Mouse (Mus musculus): ENCODE measurements at regions not wholly inside any gene's neighbourhood (a gene's known extent, or its start where the extent isn't known, plus 50 kb on each side); places are given as distances from the start of the nearest gene placed in this dataset.
A peak's percentile ranks its signal among the peaks of the same experiment; 100 is the strongest.

DNA sequence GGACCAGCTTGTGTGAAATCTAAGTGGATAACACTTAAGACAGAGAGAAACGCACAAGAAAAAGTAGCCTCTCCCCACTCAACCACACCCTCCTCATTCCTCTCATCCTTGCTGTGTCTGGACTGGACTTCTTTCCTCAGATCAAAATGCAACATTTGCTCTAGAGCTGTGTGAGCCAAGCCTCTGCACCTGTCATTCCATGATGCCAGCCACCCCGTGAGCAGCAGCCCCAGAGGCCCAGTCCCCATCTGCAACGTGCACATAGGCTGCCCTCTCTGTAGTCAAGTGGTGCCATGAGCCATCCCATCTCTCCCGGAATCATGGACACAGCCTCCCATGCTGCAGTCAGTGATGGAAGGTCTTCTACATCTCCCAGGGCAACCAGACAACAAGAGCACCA is 55.1 kb upstream of the Gpc1 start:
- no peaks in the 10 kb centered on the region for H3K9me3 ChIP-seq
- peaks cover 31% of the 10 kb centered on the region for H3K4me1 ChIP-seq
- H3K4me3 ChIP-seq (replicated peaks), result no peak overlapping the region
- no peak overlapping the region for H3K9ac ChIP-seq
- H3K27ac ChIP-seq, result no peak overlapping the region
- ATAC-seq (ENCODE audit: low FRiP score), result no peak
- H3K4me2 ChIP-seq, result no peak overlapping the region
- H3K27me3 ChIP-seq, result no peaks in the 10 kb centered on the region; the same call in 1 of the 2 replicates
- 86% methylated on average over 4 of the region's 4 CpGs for WGBS
- no peaks in the 10 kb centered on the region for H3K36me3 ChIP-seq (replicated peaks)

DNA sequence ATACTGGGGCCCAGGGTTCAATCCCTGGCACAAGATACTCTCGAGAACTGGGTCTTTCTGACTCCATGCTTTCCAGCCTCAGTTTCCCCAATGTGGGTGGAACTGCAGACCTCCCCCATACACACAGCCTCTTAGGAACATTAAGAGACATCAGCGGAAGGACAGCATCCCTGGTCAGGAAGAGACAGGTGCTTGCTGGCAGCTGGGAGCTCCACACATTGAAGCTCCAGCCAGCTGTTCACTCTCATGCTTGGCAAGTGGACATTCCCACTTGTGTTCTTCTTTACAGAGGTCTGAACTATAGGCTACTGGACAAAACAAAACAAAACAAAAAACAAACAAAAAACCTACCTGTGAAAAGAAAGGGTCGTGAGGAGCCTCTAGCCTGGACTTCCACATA is 55.5 kb upstream of the Gpc1 start:
- peaks cover 31% of the 10 kb centered on the region for H3K4me1 ChIP-seq
- ATAC-seq (ENCODE audit: low FRiP score), result no peak
- no peaks in the 10 kb centered on the region; the same call in 1 of the 2 replicates for H3K27me3 ChIP-seq
- H3K4me3 ChIP-seq (replicated peaks), result no peak overlapping the region
- WGBS, result 83% methylated on average over 3 of the region's 3 CpGs
- H3K4me2 ChIP-seq, result no peak overlapping the region
- no peak overlapping the region for H3K9ac ChIP-seq
- H3K36me3 ChIP-seq (replicated peaks), result no peaks in the 10 kb centered on the region
- no peaks in the 10 kb centered on the region for H3K9me3 ChIP-seq
- H3K27ac ChIP-seq, result no peak overlapping the region

DNA sequence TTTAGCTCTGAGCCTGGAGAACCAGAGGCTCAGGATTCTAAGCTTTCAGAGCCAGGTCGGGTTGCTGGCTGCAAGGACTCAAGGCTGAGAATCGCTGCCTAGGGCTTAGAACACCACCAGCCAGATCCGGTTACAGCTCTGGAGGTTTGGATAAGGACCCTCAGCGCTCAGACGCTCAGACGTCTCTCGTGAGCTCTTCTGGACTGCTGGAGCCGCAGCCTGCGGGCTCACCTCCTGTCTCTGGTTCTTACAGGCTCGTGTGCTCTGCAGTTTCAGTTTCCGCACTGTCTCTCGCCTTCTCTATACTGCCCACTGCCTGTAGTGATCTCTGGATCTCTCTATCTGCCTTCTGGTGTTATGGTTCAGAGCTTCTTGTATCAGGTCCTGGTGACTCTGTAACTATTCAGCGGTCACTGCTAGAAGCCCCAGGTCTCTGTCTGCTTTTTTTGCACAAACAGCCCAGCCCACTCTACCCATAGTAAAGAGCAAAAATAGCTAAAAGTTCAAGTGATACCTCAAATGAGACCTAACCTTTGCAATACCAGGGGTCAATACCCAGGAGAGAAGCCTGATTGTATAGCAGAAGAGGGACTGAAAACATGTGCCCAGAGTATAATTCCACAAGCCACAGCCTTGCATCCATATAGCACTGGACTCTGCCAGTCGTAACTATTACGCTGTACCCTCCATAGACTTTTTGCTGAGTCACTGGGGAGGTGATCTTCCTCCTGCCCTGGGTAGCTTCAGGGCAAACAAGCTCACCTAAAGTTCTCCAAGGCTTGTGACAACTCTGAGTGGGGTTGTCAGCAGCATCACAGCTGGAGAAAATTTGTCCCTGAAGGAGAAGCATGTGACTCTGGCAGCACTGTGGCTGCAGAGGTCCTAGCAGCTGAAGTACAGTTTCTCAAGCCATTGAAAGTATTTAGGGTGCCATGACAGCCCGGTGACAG is 56.4 kb upstream of the Gpc1 start:
- no peaks in the 10 kb centered on the region for H3K9me3 ChIP-seq
- 0 out of 2 replicates have a peak overlapping the region, but pooled peaks have one; percentile 19 for H3K4me2 ChIP-seq
- no peak overlapping the region; the same call in 1 of the 2 replicates for H3K9ac ChIP-seq
- WGBS, result 43% methylated on average over 16 of the region's 16 CpGs
- H3K36me3 ChIP-seq (replicated peaks), result no peaks in the 10 kb centered on the region
- no peak overlapping the region for H3K27ac ChIP-seq
- no peaks in the 10 kb centered on the region; the same call in 1 of the 2 replicates for H3K27me3 ChIP-seq
- no peak overlapping the region for H3K4me3 ChIP-seq (replicated peaks)
- H3K4me1 ChIP-seq, result peaks cover 34% of the 10 kb centered on the region
- ATAC-seq (ENCODE audit: low FRiP score), result no peak

DNA sequence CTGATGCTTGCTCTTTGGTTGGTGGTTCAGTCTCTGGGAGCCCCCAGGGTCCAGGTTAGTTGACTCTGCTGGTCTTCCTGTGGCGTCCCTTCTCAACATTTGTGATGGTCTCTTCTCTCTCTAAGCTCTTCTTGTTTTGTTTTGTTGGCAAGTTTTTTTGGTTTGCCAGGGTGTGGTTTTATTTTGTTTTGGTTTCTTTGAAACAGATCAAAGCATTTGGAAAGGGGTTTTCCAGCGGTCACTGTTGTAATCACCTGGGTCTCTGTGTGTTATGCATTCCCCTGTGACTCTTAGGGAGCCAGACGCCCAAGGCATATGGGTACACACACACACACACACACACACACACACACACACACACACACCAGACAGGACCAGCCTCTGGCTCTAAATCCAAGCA is 57.4 kb upstream of the Gpc1 start:
- H3K4me2 ChIP-seq, result 0 out of 2 replicates have a peak overlapping the region, but pooled peaks have one; percentile 19
- no peaks in the 10 kb centered on the region for H3K9me3 ChIP-seq
- no peaks in the 10 kb centered on the region for H3K36me3 ChIP-seq (replicated peaks)
- peaks cover 44% of the 10 kb centered on the region for H3K4me1 ChIP-seq
- WGBS, result 81% methylated on average over 3 of the region's 3 CpGs
- no peaks in the 10 kb centered on the region; the same call in 1 of the 2 replicates for H3K27me3 ChIP-seq
- no peak overlapping the region for H3K9ac ChIP-seq
- no peak overlapping the region for H3K4me3 ChIP-seq (replicated peaks)
- H3K27ac ChIP-seq, result no peak overlapping the region
- ATAC-seq (ENCODE audit: low FRiP score), result no peak

DNA sequence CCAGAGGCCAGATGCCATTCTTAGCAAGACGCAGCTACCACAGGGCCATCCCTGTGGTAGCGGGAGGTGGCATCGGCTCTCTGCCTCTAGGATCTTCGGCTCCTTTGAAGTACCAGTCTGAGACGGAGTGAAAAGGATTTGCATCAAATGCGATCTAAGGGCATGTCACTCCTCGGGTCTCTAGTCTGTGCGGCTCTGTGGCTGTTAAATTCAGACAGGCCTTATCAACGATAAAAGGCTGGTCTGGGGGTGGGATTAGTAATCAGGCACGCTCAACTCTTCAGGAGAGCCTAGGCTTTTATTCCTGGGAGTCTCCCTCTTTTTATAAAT is 58.7 kb upstream of the Gpc1 start:
- Histone ChIP-seq H3K4me3 (replicated peaks) (no peak overlapping the region), H3K27ac (no peak overlapping the region), H3K4me2 (no peak overlapping the region), H3K36me3 (replicated peaks) (no peaks in the 10 kb centered on the region), H3K27me3 (no peaks in the 10 kb centered on the region; the same call in 1 of the 2 replicates), H3K9me3 (no peaks in the 10 kb centered on the region), H3K9ac (no peak overlapping the region), H3K4me1 (peaks cover 45% of the 10 kb centered on the region)
- ATAC-seq (ENCODE audit: low FRiP score), result peak; percentile 25; the same call in 1 of the 2 replicates
- WGBS, result 40% methylated on average over 10 of the region's 10 CpGs

DNA sequence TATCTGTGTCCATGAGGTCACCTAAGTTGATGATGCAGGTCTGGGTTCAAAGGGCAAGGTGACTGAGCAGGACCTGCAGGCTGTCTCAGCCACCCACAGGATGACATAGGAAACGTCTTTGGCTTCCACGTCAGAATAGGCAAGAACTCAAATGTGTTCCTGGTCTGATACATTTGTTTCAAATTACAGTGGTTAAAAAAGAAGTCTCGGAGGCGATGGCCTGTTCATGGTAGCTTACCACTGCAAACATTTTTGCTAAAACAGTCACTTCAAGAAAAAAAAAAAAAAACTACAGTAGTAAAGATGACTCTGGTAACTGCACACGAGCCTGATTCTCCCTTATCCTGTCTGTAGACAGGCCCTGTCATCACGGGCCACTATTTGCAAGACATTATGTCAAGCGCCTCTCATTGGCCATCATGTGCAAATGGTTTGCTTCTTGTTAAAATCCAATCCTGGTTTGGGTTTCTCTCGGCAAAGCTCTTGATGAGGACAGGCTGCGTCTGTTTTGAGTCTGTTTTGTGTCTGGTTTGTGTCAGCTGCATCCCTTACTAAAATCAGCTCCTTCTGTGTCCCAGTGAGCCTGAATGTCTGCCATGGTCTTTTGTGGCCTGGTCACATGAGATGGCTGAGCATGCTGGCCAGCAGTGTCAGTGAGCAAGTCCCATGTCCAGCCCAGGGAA is 59.2 kb upstream of the Gpc1 start:
- no peak overlapping the region for H3K27ac ChIP-seq
- ATAC-seq (ENCODE audit: low FRiP score), result no peak

DNA sequence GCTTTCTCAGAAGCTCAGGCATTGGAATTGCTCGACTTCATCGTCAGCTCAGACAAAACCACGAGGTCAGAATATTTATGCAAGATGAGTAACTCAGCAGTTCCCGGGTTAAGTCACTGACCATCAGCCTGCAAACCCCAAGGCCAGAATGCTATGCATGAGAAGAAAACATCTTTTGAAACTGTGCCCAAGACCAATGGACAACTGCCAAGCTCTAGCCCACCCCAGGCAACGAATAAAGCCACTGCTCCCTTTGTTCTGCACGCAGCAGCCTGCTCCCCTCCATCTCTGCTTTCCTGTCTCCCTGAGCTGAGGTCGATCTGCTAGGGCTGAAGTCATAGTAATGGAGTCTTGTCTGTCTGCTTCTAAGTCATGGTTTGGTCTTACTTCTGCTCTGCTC is 61.7 kb upstream of the Gpc1 start:
- Histone ChIP-seq H3K9ac (no peak overlapping the region), H3K27ac (peak overlapping the region; percentile 37; the same call in 1 of the 2 replicates), H3K9me3 (no peaks in the 10 kb centered on the region), H3K27me3 (no peaks in the 10 kb centered on the region; the same call in 1 of the 2 replicates), H3K4me2 (no peak overlapping the region), H3K4me3 (replicated peaks) (no peak overlapping the region), H3K36me3 (replicated peaks) (no peaks in the 10 kb centered on the region), H3K4me1 (peaks cover 39% of the 10 kb centered on the region)
- no peak for ATAC-seq (ENCODE audit: low FRiP score)
- 58% methylated on average over 7 of the region's 7 CpGs for WGBS

More for the DNA sequence above, 59.2 kb upstream of the Gpc1 start:
- Histone ChIP-seq H3K9me3 (no peaks in the 10 kb centered on the region), H3K4me1 (peaks cover 45% of the 10 kb centered on the region), H3K4me3 (replicated peaks) (no peak overlapping the region), H3K27me3 (no peaks in the 10 kb centered on the region; the same call in 1 of the 2 replicates), H3K36me3 (replicated peaks) (no peaks in the 10 kb centered on the region), H3K4me2 (no peak overlapping the region), H3K9ac (no peak overlapping the region)
- WGBS, result 71% methylated on average over 9 of the region's 9 CpGs

DNA sequence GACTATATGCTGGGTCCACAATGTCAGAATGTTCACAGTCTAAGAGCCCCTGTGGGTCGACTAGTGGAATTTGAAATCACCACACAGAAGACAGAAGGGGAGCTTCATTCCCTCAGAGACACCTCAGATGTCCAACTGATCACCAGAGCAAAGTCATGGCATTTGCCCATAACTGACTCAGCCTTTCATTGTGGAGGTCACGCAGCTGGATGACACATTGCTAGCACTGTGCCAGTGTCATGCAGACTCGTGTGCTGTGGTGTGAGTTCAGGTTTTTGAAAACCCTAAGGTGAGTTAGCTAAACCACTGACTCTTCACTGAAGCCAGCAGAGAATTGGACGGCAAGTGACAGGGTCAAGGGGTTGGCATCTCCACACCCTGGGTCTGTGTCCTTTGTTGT is 62.3 kb upstream of the Gpc1 start:
- Histone ChIP-seq H3K4me3 (replicated peaks) (no peak overlapping the region), H3K27me3 (no peaks in the 10 kb centered on the region; the same call in 1 of the 2 replicates), H3K27ac (0 out of 2 replicates have a peak overlapping the region, but pooled peaks have one; percentile 31), H3K9ac (no peak overlapping the region), H3K9me3 (no peaks in the 10 kb centered on the region), H3K4me1 (peaks cover 34% of the 10 kb centered on the region), H3K36me3 (replicated peaks) (no peaks in the 10 kb centered on the region), H3K4me2 (no peak overlapping the region)
- ATAC-seq (ENCODE audit: low FRiP score), result no peak
- 80% methylated on average over 4 of the region's 4 CpGs for WGBS

DNA sequence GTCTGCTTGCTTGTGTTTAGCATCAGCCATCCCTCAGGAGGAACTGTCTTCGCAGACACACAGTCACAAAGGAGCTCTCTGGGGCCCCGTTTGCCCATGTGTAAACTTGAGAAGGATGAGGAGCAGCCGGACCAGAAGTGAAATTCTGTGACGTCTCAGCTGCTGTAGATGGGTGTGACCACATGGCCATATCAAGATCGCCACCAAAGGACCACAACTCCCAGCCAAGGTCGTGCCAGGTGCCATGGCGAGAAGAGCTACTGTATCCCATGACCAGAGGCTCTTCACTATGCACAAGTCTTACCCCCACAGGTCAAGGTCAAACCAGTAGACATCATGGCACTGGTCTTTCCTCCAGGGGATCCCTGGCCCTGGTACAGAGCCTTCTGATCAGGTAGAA is 64.9 kb upstream of the Gpc1 start:
- Histone ChIP-seq H3K27me3 (no peaks in the 10 kb centered on the region), H3K9ac (no peak overlapping the region), H3K27ac (no peak overlapping the region), H3K4me1 (peaks cover 21% of the 10 kb centered on the region), H3K4me2 (no peak overlapping the region), H3K36me3 (replicated peaks) (no peaks in the 10 kb centered on the region), H3K4me3 (replicated peaks) (no peak overlapping the region), H3K9me3 (no peaks in the 10 kb centered on the region)
- 88% methylated on average over 7 of the region's 7 CpGs for WGBS
- no peak for ATAC-seq (ENCODE audit: low FRiP score)

DNA sequence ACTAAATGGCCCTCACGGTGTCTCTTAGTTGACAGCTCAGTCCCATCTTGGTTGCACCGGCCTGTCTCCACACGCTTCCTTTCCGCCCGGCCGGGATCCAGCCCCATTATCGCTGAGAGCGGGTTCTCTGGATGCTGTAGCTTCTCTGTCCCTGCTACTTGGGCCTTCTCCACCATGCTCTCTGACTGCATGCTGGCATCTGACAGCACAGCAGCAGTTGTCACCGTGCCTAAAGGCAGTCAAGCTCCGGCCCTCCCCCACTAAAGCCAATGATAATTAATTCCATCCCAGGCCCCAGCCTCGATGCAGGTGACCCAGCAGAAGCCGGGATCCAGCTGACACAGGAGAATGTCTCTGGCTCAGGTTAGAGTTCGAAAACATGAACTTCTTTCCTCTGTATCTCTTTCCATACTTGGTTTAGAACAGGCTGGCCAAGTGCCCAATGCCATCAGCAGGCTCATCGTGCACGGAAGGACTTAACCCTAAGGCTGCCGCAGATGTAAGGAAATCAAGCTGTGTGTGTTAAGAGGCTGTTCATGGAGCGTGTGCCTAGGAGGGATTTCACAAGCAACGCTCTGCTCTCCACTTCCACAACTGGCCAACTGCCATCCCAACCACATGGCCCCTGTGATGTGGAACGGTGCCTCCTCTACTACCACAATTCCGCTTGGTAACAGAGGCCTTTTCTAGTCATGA is 76.5 kb upstream of the Gpc1 start:
- H3K36me3 ChIP-seq (replicated peaks), result no peaks in the 10 kb centered on the region
- H3K27ac ChIP-seq, result no peak overlapping the region
- H3K4me3 ChIP-seq (replicated peaks), result no peak overlapping the region
- no peaks in the 10 kb centered on the region for H3K9me3 ChIP-seq
- no peaks in the 10 kb centered on the region for H3K27me3 ChIP-seq
- WGBS, result 73% methylated on average over 20 of the region's 20 CpGs
- peaks cover 19% of the 10 kb centered on the region for H3K4me1 ChIP-seq
- ATAC-seq (ENCODE audit: low FRiP score), result no peak
- no peak overlapping the region for H3K9ac ChIP-seq
- H3K4me2 ChIP-seq, result no peak overlapping the region

DNA sequence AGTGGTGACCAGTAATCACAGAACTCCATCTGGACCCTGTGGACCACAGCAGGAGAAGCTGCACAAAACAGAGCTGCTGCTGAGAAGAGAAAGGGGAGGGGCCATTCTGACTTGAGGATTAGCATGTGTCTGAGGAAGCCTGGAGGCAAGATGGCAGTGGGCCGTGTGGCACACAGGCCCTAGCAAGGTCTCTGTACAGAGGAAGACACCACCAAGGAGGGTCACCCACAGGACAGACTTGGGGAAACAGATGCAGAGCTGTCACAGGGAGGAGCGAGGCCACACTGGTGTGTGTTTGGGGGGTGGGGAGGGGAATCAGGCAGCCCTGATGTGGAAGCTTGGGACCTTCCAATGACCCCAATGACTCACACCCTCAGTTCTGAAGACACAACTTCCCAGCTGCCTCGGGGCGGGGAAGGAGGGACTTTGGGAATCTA is 79.7 kb upstream of the Gpc1 start:
- Histone ChIP-seq H3K27ac (no peak overlapping the region), H3K4me2 (no peak overlapping the region), H3K4me3 (replicated peaks) (no peak overlapping the region), H3K27me3 (no peaks in the 10 kb centered on the region), H3K9ac (no peak overlapping the region), H3K4me1 (peaks cover 19% of the 10 kb centered on the region), H3K36me3 (replicated peaks) (no peaks in the 10 kb centered on the region), H3K9me3 (no peaks in the 10 kb centered on the region)
- WGBS, result 58% methylated on average over 4 of the region's 4 CpGs
- ATAC-seq (ENCODE audit: low FRiP score), result no peak

DNA sequence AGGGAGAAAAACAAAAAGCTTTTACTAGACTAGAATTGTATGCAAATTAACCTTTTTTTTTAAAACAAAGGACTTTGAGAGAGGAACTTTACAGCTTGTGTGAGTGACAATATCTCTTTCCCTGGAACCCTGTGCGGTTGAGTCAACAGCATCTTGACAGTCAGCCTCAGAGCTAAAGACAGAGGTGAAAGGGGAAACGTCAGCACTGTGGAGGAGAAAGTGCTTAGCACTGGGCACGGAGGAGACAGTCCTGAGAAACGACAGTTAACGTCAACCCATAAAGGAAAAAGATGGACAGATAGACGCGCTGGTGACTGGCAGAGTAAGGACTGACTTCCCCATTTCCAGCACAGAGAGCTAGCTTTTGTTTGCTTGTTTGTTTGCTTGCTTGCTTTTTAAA is 82.0 kb upstream of the Gpc1 start:
- Histone ChIP-seq H3K9ac (no peak overlapping the region), H3K4me2 (no peak overlapping the region), H3K27me3 (no peaks in the 10 kb centered on the region), H3K4me1 (peaks cover 21% of the 10 kb centered on the region), H3K4me3 (replicated peaks) (no peak overlapping the region), H3K27ac (0 out of 2 replicates have a peak overlapping the region, but pooled peaks have one; percentile 5), H3K9me3 (no peaks in the 10 kb centered on the region), H3K36me3 (replicated peaks) (no peaks in the 10 kb centered on the region)
- ATAC-seq (ENCODE audit: low FRiP score), result no peak
- WGBS, result 72% methylated on average over 7 of the region's 7 CpGs
